Mouse (Mus musculus) thymus, adult 2 months (tissue): ENCODE results near the gene Eri3. TPM values are rescaled to one million over a fixed set of nuclear protein-coding genes. Genes with fewer than 3 reads are reported as not detected.

Experiments
- DNase-seq: peaks from one replicate; pipeline ENCODE4 v3.0.0; 2021
- H3K27ac ChIP-seq: fragments of 200-500 bp; 2 replicates; pipeline ENCODE4 v1.5.1; 2012; ENCODE audit warnings: low read length, control low read depth; ENCODE audit not compliant: control insufficient read depth, insufficient read depth
- H3K27me3 ChIP-seq: fragments of 200-500 bp; 2 replicates; pipeline ENCODE4 v1.6.1; 2012; ENCODE audit warnings: mild to moderate bottlenecking, low read length, moderate library complexity, mixed read lengths; ENCODE audit not compliant: control insufficient read depth, insufficient read depth
- H3K36me3 ChIP-seq: fragments of 200-500 bp; 2 replicates; pipeline ENCODE4 v1.6.1; 2012; ENCODE audit warnings: mild to moderate bottlenecking, low read length, moderate library complexity; ENCODE audit not compliant: control insufficient read depth, insufficient read depth
- H3K4me1 ChIP-seq: fragments of 200-500 bp; replicated peaks from 2 replicates; pipeline ENCODE4 v1.6.1; 2012; ENCODE audit warnings: low read length; ENCODE audit not compliant: control insufficient read depth, insufficient read depth
- H3K4me3 ChIP-seq: fragments of 200-500 bp; 2 replicates; pipeline ENCODE4 v1.5.1; 2012; ENCODE audit warnings: mild to moderate bottlenecking, low read length, control low read depth, moderate library complexity; ENCODE audit not compliant: control insufficient read depth, insufficient read depth
- CTCF ChIP-seq: fragments of 200-500 bp; IDR thresholded peaks from 2 replicates; pipeline ENCODE4 v1.5.1; 2012; ENCODE audit warnings: mild to moderate bottlenecking, control low read depth, low read length, moderate library complexity, borderline replicate concordance; ENCODE audit not compliant: control insufficient read depth, poor library complexity, insufficient read depth; ENCODE audit errors: extremely low read depth
- POLR2A ChIP-seq: fragments of 200-500 bp; IDR thresholded peaks from 2 replicates; pipeline ENCODE4 v1.6.1; 2012; ENCODE audit warnings: mild to moderate bottlenecking, low read length, control low read depth, moderate library complexity; ENCODE audit not compliant: control insufficient read depth, poor library complexity, insufficient read depth; ENCODE audit errors: extremely low read depth
- WGBS: fragments of 180-500 bp; shearing (Covaris S2); methylation state at CpG from one replicate; pipeline ENCODE4 v1.1.7; 2018; 5-methylcytosine and 5-hydroxymethylcytosine counted together
- polyA plus RNA-seq: library from polyadenylated mRNA; depleted of rRNA; stranded (reverse); fragments of >200 nt; gene quantifications from 2 replicates; pipeline ENCODE4 v1.2.3, GENCODE M21; 2012

The Eri3 gene
- polyA plus RNA-seq, 1 experiment, result 89.9 TPM

GRCm38 (mm10) chr4:117546616-117547015, 3.5 kb upstream of the Eri3 start:
- Histone ChIP-seq H3K27ac (no peak overlapping the region), H3K4me1 (peaks cover 6% of the 10 kb centered on the region), H3K36me3 (no peaks in the 10 kb centered on the region), H3K27me3 (no peaks in the 10 kb centered on the region), H3K4me3 (no peak overlapping the region)
- 89% methylated on average over 6 of the region's 6 CpGs for WGBS
- DNase-seq, result no peak
- TF ChIP-seq CTCF (no peak), POLR2A (no peak)

GRCm38 (mm10) chr4:117549576-117549975, 589 bp upstream of the Eri3 start:
- no peak for TF ChIP-seq POLR2A
- Histone ChIP-seq H3K27me3 (no peaks in the 10 kb centered on the region), H3K36me3 (no peaks in the 10 kb centered on the region), H3K27ac (no peak overlapping the region), H3K4me3 (no peak overlapping the region), H3K4me1 (peaks cover 6% of the 10 kb centered on the region)
- 54% methylated on average over 6 of the region's 6 CpGs for WGBS
- no peak for DNase-seq

- H3K4me3 ChIP-seq, result no peak overlapping the region
- DNase-seq, result no peak
- H3K27ac ChIP-seq, result no peak overlapping the region
- peaks cover 6% of the 10 kb centered on the region for H3K4me1 ChIP-seq
- TF ChIP-seq POLR2A, result no peak
- no peak for TF ChIP-seq CTCF
- 89% methylated on average over 8 of the region's 8 CpGs for WGBS
- H3K27me3 ChIP-seq, result no peaks in the 10 kb centered on the region
- no peaks in the 10 kb centered on the region for H3K36me3 ChIP-seq
Observed at GRCm38 (mm10) chr4:117551144-117552000, 1.2 kb downstream of the Eri3 start.

GRCm38 (mm10) chr4:117555495-117555894, 5.3 kb downstream of the Eri3 start:
- Histone ChIP-seq H3K36me3 (no peaks in the 10 kb centered on the region), H3K4me1 (peaks cover 6% of the 10 kb centered on the region), H3K4me3 (no peak overlapping the region), H3K27ac (no peak overlapping the region), H3K27me3 (no peaks in the 10 kb centered on the region)
- TF ChIP-seq POLR2A (no peak), CTCF (no peak)
- no peak for DNase-seq
- WGBS, result 87% methylated on average over 2 of the region's 2 CpGs

- TF ChIP-seq CTCF, result no peak
- TF ChIP-seq POLR2A, result no peak
- no peak for DNase-seq
- no peak overlapping the region for H3K4me3 ChIP-seq
- H3K27ac ChIP-seq, result no peak overlapping the region
- no peaks in the 10 kb centered on the region for H3K36me3 ChIP-seq
- H3K4me1 ChIP-seq, result no peaks in the 10 kb centered on the region
- no peaks in the 10 kb centered on the region for H3K27me3 ChIP-seq
- WGBS, result 96% methylated on average over 5 of the region's 5 CpGs
Observed at GRCm38 (mm10) chr4:117556372-117556771, 6.2 kb downstream of the Eri3 start.

GRCm38 (mm10) chr4:117557068-117557645, 7.0 kb downstream of the Eri3 start:
- Histone ChIP-seq H3K4me1 (no peaks in the 10 kb centered on the region), H3K36me3 (no peaks in the 10 kb centered on the region), H3K4me3 (no peak overlapping the region), H3K27me3 (no peaks in the 10 kb centered on the region), H3K27ac (no peak overlapping the region)
- no peak for DNase-seq
- TF ChIP-seq POLR2A, result no peak
- no peak for TF ChIP-seq CTCF
- 66% methylated on average over 5 of the region's 5 CpGs for WGBS

GRCm38 (mm10) chr4:117563967-117564366, 13.8 kb downstream of the Eri3 start:
- 95% methylated on average over 9 of the region's 9 CpGs for WGBS
- Histone ChIP-seq H3K36me3 (0 out of 2 replicates have a peak, but pooled peaks cover 5% of the 10 kb centered on the region), H3K4me3 (no peak overlapping the region), H3K27me3 (no peaks in the 10 kb centered on the region), H3K4me1 (no peaks in the 10 kb centered on the region), H3K27ac (no peak overlapping the region)
- no peak for DNase-seq
- no peak for TF ChIP-seq CTCF
- TF ChIP-seq POLR2A, result no peak
